Mouse (Mus musculus): ENCODE measurements around the gene Myoc.

DNA sequence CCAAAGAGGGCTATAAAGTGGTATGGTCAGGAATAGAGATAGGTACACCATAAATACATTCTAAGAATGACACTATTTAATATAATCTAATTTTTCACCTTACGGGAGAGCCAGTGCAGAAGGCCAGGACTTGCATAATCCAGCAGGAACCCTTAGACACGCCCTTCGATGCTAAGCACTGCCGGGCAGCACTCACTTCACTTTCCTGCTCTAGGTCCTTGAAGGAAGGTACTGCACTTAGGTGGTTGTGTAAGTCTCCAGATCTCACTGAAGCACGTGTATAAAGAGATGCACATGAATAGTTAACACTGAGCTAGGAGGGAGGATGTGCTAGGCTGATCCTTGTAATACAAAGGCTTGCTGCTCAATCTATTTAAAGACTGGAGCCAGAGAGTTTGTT is 39.3 kb upstream of the Myoc start:
- TF ChIP-seq CTCF (IDR thresholded peaks at IDR 0.05; ENCODE audit: control insufficient read depth, insufficient read depth, insufficient replicate concordance, low read depth, low read length) (no peak), POLR2A (IDR thresholded peaks at IDR 0.05; ENCODE audit: control insufficient read depth, low read depth, low read length) (no peak)
